Mouse (Mus musculus): ENCODE measurements around the gene Gm3233. TPM values are rescaled to one million over a fixed set of nuclear protein-coding genes. Genes with fewer than 3 reads are reported as not detected.
"Not testable (repeated sequence)": the region's sequence is repeated elsewhere in the genome, so short reads cannot be mapped to it uniquely, and the experiment has no call there.

Gm3233 gene
- polyA plus RNA-seq, 1 experiment from 2014 or later: not detected

DNA sequence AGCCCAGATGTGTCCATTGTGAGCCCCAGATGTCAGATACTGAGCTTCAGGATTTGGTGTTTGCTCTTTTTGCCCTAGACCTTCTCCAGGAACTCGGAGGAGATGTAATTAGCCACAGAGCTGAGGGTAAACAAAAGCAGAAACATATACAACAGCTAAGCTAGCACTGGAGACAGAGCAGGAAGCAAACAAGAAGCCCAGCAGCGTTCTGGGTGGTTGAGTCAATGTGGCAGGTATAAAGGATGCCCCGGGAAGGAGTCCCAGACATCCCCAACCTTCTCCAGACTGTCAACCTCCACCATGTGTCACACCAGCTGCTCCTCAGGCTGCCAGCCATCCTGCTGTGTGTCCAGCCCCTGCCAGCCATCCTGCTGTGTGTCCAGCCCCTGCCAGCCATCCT is 33.3 kb downstream of the Gm3233 start, which contains the start of gene Gm10100:
TSS of gene Gm10100 (plus strand) at position 301 of the 400 bp plus-strand sequence.
- no peak for ATAC-seq (ENCODE audit: low read depth)
- no peak within 1 kb of the TSS for H3K4me3 ChIP-seq (replicated peaks)
- no peak within 1 kb of the TSS for H3K9ac ChIP-seq
- no peaks in the 10 kb centered on the region for H3K4me1 ChIP-seq (replicated peaks)
- no peaks in the 10 kb centered on the region for H3K27me3 ChIP-seq
- WGBS (ENCODE audit: insufficient replicate concordance): 26% methylated on average over 3 of the region's 3 CpGs
- H3K27ac ChIP-seq: no peak within 1 kb of the TSS
- no peaks in the 10 kb centered on the region for H3K36me3 ChIP-seq
- DNase-seq: no peak
- no peaks in the 10 kb centered on the region for H3K9me3 ChIP-seq (replicated peaks)
- H3K4me2 ChIP-seq: no peak within 1 kb of the TSS

DNA sequence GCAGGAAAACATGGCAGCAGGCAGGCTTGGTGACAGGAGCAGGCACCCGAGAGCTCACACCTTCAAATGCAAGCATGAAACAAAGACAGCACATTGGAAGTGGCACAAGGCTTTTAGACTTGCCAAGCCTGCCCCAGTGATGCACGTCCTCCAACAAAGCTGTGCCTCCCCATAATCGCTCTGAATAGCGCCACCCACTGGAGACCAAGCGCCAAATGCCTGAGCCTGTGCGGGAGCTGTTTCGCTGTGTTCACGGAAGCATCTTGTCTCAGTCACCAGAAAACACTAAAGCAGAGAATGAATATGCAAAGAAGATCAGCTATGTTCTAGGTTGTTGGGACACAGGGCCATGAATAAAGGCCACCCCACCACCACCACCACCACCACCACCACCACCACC is 34.6 kb downstream of the Gm3233 start:
- H3K4me2 ChIP-seq: no peak overlapping the region
- ATAC-seq (ENCODE audit: low read depth): no peak
- no peaks in the 10 kb centered on the region for H3K9me3 ChIP-seq (replicated peaks)
- H3K36me3 ChIP-seq: no peaks in the 10 kb centered on the region
- no peak overlapping the region for H3K4me3 ChIP-seq (replicated peaks)
- WGBS (ENCODE audit: insufficient replicate concordance): 63% methylated on average over 8 of the region's 8 CpGs
- no peaks in the 10 kb centered on the region for H3K4me1 ChIP-seq (replicated peaks)
- H3K9ac ChIP-seq: no peak overlapping the region
- H3K27ac ChIP-seq: no peak overlapping the region
- DNase-seq: no peak
- no peaks in the 10 kb centered on the region for H3K27me3 ChIP-seq

DNA sequence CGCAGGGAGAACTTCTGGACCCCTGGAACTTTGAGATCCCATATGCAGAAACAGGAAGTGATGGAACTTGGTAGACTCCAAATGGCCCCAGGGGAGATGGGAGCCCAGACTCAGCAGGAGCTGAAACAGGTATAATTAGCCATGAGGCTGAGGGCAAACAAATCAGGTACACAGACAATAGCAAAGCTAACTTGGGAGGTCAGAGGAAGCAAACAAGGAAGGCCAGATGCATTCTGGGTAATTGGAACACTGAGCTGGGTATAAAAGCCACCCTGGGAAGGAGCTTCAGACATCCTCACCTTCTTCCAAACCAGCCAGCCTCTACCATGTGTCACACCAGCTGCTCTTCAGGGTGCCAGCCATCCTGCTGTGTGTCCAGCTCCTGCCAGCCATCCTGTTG is 39.2 kb downstream of the Gm3233 start, which contains the start of gene Krtap12-1:
TSS of gene Krtap12-1 (plus strand) at position 301 of the 400 bp plus-strand sequence.
- DNase-seq; H3K4me1 ChIP-seq (replicated peaks); H3K9ac ChIP-seq; H3K36me3 ChIP-seq; ATAC-seq (ENCODE audit: low read depth); H3K27ac ChIP-seq; H3K4me3 ChIP-seq (replicated peaks); H3K4me2 ChIP-seq; H3K9me3 ChIP-seq (replicated peaks); H3K27me3 ChIP-seq: not testable (repeated sequence)
- 59% methylated on average over 1 of the region's 1 CpGs for WGBS (ENCODE audit: insufficient replicate concordance)

DNA sequence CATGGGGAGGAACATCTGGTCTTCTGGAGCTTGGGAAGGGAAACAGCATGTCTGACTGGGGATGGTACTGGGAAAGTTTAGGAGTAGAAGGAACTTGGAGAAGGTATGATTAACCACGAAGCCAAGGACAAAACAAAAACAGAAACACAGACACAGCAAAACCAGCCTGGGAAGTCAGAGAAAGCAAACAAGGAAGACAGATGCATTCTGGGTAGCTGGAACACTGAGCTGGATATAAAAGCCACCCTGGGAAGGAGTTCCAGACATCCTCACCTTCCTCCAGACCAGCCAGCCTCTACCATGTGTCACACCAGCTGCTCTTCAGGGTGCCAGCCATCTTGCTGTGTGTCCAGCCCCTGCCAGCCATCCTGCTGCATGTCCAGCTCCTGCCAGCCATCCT is 44.0 kb downstream of the Gm3233 start, which contains the start of gene Gm10142:
TSS of gene Gm10142 (plus strand) at position 301 of the 400 bp plus-strand sequence.
- no peak within 1 kb of the TSS for H3K4me3 ChIP-seq (replicated peaks)
- DNase-seq (no peak), ATAC-seq (ENCODE audit: low read depth) (no peak)
- no peaks in the 10 kb centered on the region for H3K27me3 ChIP-seq
- no peak within 1 kb of the TSS for H3K4me2 ChIP-seq
- no peaks in the 10 kb centered on the region for H3K4me1 ChIP-seq (replicated peaks)
- H3K9ac ChIP-seq: no peak within 1 kb of the TSS
- no peaks in the 10 kb centered on the region; the same call in 1 of the 2 replicates for H3K9me3 ChIP-seq (replicated peaks)
- WGBS (ENCODE audit: insufficient replicate concordance): 58% methylated on average over 1 of the region's 1 CpGs
- H3K27ac ChIP-seq: no peak within 1 kb of the TSS
- no peaks in the 10 kb centered on the region for H3K36me3 ChIP-seq

GRCm38 (mm10) chr10:77713734-77714133 is 45.7 kb downstream of the Gm3233 start:
- Histone ChIP-seq H3K9me3 (replicated peaks) (no peaks in the 10 kb centered on the region; the same call in 1 of the 2 replicates), H3K4me1 (replicated peaks) (no peaks in the 10 kb centered on the region), H3K36me3 (no peaks in the 10 kb centered on the region), H3K4me3 (replicated peaks) (no peak overlapping the region), H3K27ac (no peak overlapping the region), H3K9ac (no peak overlapping the region), H3K27me3 (no peaks in the 10 kb centered on the region), H3K4me2 (no peak overlapping the region)
- WGBS (ENCODE audit: insufficient replicate concordance): 38% methylated on average over 4 of the region's 4 CpGs
- DNase-seq (no peak), ATAC-seq (ENCODE audit: low read depth) (no peak)

GRCm38 (mm10) chr10:77711157-77711556 is 48.3 kb downstream of the Gm3233 start, which contains the start of gene Gm10024:
TSS of gene Gm10024 (plus strand) at chr10:77711457.
- H3K4me2 ChIP-seq; H3K4me1 ChIP-seq (replicated peaks); H3K9ac ChIP-seq; H3K27me3 ChIP-seq; ATAC-seq (ENCODE audit: low read depth); H3K4me3 ChIP-seq (replicated peaks); H3K9me3 ChIP-seq (replicated peaks); H3K27ac ChIP-seq; DNase-seq; H3K36me3 ChIP-seq: not testable (repeated sequence)

- no peak overlapping the region for H3K4me3 ChIP-seq (replicated peaks)
- ATAC-seq (ENCODE audit: low read depth) (no peak), DNase-seq (no peak)
- no peak overlapping the region for H3K9ac ChIP-seq
- H3K27ac ChIP-seq: no peak overlapping the region
- no peaks in the 10 kb centered on the region for H3K4me1 ChIP-seq (replicated peaks)
- H3K27me3 ChIP-seq: no peaks in the 10 kb centered on the region
- WGBS (ENCODE audit: insufficient replicate concordance): 65% methylated on average over 3 of the region's 3 CpGs
- no peaks in the 10 kb centered on the region for H3K36me3 ChIP-seq
- H3K9me3 ChIP-seq (replicated peaks): no peaks in the 10 kb centered on the region; the same call in 1 of the 2 replicates
- no peak overlapping the region for H3K4me2 ChIP-seq
Observed at GRCm38 (mm10) chr10:77709831-77710230, 49.7 kb downstream of the Gm3233 start.

Other genes starting within 250 kb of the Gm3233 start
- 23.3 and 26.2 TPM in 2 replicates for gene Fam207a, start 243.9 kb downstream of the Gm3233 start, polyA plus RNA-seq (2015; fragmentation: Nextera tagmentation; extraction: Ambion mirVana)
- gene Itgb2, start 229.4 kb downstream of the Gm3233 start, polyA plus RNA-seq (2015; fragmentation: Nextera tagmentation; extraction: Ambion mirVana): 10.3 and 10.7 TPM in 2 replicates
- 64.1 and 73.2 TPM in 2 replicates for gene Pttg1ip, start 178.0 kb downstream of the Gm3233 start, polyA plus RNA-seq (2015; fragmentation: Nextera tagmentation; extraction: Ambion mirVana)
- gene Sumo3, start 153.6 kb downstream of the Gm3233 start, polyA plus RNA-seq (2015; fragmentation: Nextera tagmentation; extraction: Ambion mirVana): 118 and 127 TPM in 2 replicates
- 1.1 and 5.3 TPM in 2 replicates for gene Gm49325, start 153.5 kb downstream of the Gm3233 start, polyA plus RNA-seq (2015; fragmentation: Nextera tagmentation; extraction: Ambion mirVana)
- gene Ube2g2, start 137.4 kb downstream of the Gm3233 start, polyA plus RNA-seq (2015; fragmentation: Nextera tagmentation; extraction: Ambion mirVana): 47.2 and 50.1 TPM in 2 replicates
- gene Tspear, start 73.1 kb downstream of the Gm3233 start, polyA plus RNA-seq (2015; fragmentation: Nextera tagmentation; extraction: Ambion mirVana): 0.07 and 0.10 TPM in 2 replicates
- not detected in 2 replicates for gene Gm19402, start 68.9 kb downstream of the Gm3233 start, polyA plus RNA-seq (2015; fragmentation: Nextera tagmentation; extraction: Ambion mirVana)
- not detected in 2 replicates for gene Gm9508, start 62.4 kb downstream of the Gm3233 start, polyA plus RNA-seq (2015; fragmentation: Nextera tagmentation; extraction: Ambion mirVana)
- gene Gm10272, start 53.1 kb downstream of the Gm3233 start, polyA plus RNA-seq (2015; fragmentation: Nextera tagmentation; extraction: Ambion mirVana): not detected in 2 replicates
- not detected in 2 replicates for gene Gm10024, start 48.2 kb downstream of the Gm3233 start, polyA plus RNA-seq (2015; fragmentation: Nextera tagmentation; extraction: Ambion mirVana)
- gene Gm10142, start 43.9 kb downstream of the Gm3233 start, polyA plus RNA-seq (2015; fragmentation: Nextera tagmentation; extraction: Ambion mirVana): not detected in 2 replicates
- gene Krtap12-1, start 39.1 kb downstream of the Gm3233 start, polyA plus RNA-seq (2015; fragmentation: Nextera tagmentation; extraction: Ambion mirVana): not detected in 2 replicates
- not detected in 2 replicates for gene Gm10100, start 33.2 kb downstream of the Gm3233 start, polyA plus RNA-seq (2015; fragmentation: Nextera tagmentation; extraction: Ambion mirVana)
- not detected in 2 replicates for gene Gm18596, start 17.0 kb downstream of the Gm3233 start, polyA plus RNA-seq (2015; fragmentation: Nextera tagmentation; extraction: Ambion mirVana)
- gene Gm9736, start 8.3 kb downstream of the Gm3233 start, polyA plus RNA-seq (2015; fragmentation: Nextera tagmentation; extraction: Ambion mirVana): not detected in 2 replicates
- not detected in 2 replicates for gene Gm3238, start 11.6 kb upstream of the Gm3233 start, polyA plus RNA-seq (2015; fragmentation: Nextera tagmentation; extraction: Ambion mirVana)
- not detected in 2 replicates for gene Gm7138, start 17.3 kb upstream of the Gm3233 start, polyA plus RNA-seq (2015; fragmentation: Nextera tagmentation; extraction: Ambion mirVana)
- not detected in 2 replicates for gene Gm3250, start 22.9 kb upstream of the Gm3233 start, polyA plus RNA-seq (2015; fragmentation: Nextera tagmentation; extraction: Ambion mirVana)
- not detected in 2 replicates for gene Gm7137, start 28.5 kb upstream of the Gm3233 start, polyA plus RNA-seq (2015; fragmentation: Nextera tagmentation; extraction: Ambion mirVana)
- gene Gm9639, start 35.4 kb upstream of the Gm3233 start, polyA plus RNA-seq (2015; fragmentation: Nextera tagmentation; extraction: Ambion mirVana): not detected in 2 replicates
- not detected in 2 replicates for gene Gm19668, start 39.5 kb upstream of the Gm3233 start, polyA plus RNA-seq (2015; fragmentation: Nextera tagmentation; extraction: Ambion mirVana)
- gene Gm9507, start 52.2 kb upstream of the Gm3233 start, polyA plus RNA-seq (2015; fragmentation: Nextera tagmentation; extraction: Ambion mirVana): not detected in 2 replicates
- not detected in 2 replicates for gene Gm2696, start 55.0 kb upstream of the Gm3233 start, polyA plus RNA-seq (2015; fragmentation: Nextera tagmentation; extraction: Ambion mirVana)
- not detected in 2 replicates for gene Krtap10-4, start 67.4 kb upstream of the Gm3233 start, polyA plus RNA-seq (2015; fragmentation: Nextera tagmentation; extraction: Ambion mirVana)
- gene Krtap10-10, start 76.3 kb upstream of the Gm3233 start, polyA plus RNA-seq (2015; fragmentation: Nextera tagmentation; extraction: Ambion mirVana): not detected in 2 replicates
- gene Gm36176, start 87.1 kb upstream of the Gm3233 start, polyA plus RNA-seq (2015; fragmentation: Nextera tagmentation; extraction: Ambion mirVana): not detected in 2 replicates
- gene Gm10318, start 93.2 kb upstream of the Gm3233 start, polyA plus RNA-seq (2015; fragmentation: Nextera tagmentation; extraction: Ambion mirVana): not detected in 2 replicates
- gene Gm3285, start 102.3 kb upstream of the Gm3233 start, polyA plus RNA-seq (2015; fragmentation: Nextera tagmentation; extraction: Ambion mirVana): not detected in 2 replicates
- gene Lrrc3, start 142.9 kb upstream of the Gm3233 start, polyA plus RNA-seq (2015; fragmentation: Nextera tagmentation; extraction: Ambion mirVana): 8.6 and 10.1 TPM in 2 replicates
- gene Trpm2, start 210.9 kb upstream of the Gm3233 start, polyA plus RNA-seq (2015; fragmentation: Nextera tagmentation; extraction: Ambion mirVana): 0.73 and 0.94 TPM in 2 replicates
- gene 1810043G02Rik, start 218.8 kb upstream of the Gm3233 start, polyA plus RNA-seq (2015; fragmentation: Nextera tagmentation; extraction: Ambion mirVana): 4.6 and 5.7 TPM in 2 replicates